Mouse (Mus musculus): Measurements from ENCODE around the gene Opcml.

The Opcml gene

DNA sequence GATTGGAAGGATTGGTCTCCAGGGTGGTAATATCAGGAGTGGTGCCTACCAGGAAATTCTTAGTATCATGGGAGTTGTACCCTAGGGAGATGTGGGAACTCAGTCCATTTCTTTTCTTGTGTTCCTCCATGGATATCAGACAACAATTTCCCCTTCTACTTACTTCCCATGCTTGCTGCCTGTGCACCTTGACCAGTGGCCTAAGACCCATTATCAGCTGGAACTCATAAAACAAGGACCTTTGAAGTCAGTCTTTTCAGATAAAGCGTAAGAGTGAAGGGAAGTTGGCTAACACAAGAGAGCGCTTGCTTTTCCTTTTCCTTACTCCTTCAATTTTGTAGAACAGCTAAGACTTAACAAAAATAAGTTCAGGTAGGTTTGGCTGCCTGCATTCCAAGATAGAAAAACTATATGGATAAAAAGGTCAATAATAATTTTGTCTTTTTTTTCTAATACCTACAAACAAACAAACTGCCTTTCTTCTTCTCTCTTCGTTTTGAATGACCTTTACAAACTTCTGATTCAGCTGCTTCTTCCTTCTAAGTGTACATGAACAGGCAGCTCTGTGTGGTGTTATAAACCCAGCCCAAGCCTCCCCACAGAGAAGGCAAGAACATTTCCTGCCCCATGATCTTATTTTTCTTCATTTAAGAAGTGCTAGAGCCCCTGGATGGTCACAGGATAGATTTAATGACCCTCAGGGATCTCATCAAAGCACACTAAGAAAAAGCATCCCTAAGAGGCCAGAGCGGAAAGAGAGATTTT is 387.7 kb downstream of the Opcml start:
- no peak for DNase-seq

- no peak for DNase-seq
Observed at GRCm38 (mm10) chr9:28181916-28182315, 391.3 kb downstream of the Opcml start.

DNA sequence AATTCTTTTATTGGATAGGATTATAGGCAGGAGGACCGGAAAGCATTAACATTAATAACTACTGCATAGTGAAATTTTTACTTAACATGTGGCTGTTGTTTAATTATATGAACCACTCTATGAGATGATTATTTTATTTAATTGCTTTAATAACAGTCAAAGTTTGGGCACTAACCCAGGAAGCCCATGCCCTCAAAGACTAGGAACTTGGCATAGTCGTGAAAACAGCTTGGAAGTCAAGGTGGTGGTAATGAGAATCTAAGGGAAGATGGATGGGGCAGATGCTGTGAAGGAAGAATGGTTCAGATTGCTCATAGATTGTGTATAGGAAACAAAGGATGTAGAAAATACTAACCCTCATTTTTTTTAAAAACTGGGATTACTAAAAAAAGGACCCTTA is 399.7 kb downstream of the Opcml start:
- DNase-seq: no peak

DNA sequence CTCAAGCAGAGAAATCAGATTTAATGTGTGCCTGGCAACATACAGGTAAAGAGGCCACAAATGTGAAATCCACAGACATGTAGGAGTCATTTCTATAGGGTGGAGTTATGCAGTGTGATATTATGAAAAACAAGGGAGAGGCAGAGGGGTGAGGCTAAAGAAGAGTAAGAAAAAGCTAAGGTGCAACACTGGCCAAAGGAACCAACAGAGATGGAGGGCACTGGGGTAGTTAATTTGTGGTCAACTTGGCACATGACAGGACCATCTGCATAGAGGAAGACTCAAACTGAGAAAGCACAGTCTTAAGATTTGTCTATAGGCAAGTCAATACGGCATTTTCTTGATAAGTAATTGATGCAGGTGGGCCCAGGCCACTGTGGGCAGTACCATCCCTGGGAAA is 400.2 kb downstream of the Opcml start:
- DNase-seq: no peak

- DNase-seq: no peak
Observed at GRCm38 (mm10) chr9:28196550-28196949, 406.0 kb downstream of the Opcml start.

DNA sequence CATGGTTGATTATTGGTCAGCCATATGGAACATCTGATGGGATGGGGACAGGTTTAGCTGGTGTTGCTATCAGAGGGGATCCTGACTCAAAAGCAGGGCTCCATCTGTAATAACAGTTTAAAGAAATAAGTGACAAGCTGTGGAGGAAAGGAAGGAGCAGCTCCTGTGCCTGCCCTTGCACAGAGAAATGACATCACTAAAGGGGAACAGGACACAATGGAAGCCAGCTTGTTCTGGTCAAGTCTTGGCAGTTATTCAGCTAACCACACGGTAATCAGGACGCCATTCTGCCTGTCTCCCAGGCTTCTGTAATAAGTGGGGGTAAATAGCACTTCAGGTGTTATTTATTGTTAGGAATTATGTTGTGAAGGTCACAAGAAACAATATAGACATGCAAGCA is 406.5 kb downstream of the Opcml start:
- DNase-seq: no peak

DNA sequence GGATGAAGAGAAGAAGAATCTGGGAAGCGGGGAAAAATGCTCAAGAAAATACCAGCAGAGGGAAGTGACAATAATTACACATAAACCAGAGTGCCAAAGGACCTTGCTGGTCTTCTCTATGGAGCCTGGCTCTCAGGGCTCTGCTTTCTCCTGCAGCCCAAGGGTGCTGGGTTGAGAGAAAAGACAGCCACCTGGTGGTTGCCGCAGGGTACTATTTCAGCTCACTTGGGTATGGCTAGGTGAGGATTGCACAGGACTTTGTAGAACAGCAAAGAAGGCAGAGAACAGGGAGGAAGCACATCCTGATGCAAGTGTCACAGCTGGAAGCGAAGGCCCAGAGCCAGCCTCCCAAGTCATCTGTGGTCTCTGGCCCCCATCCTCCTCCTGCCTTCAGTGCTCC is 407.1 kb downstream of the Opcml start:
- peak; percentile 3 to 7 for DNase-seq

DNA sequence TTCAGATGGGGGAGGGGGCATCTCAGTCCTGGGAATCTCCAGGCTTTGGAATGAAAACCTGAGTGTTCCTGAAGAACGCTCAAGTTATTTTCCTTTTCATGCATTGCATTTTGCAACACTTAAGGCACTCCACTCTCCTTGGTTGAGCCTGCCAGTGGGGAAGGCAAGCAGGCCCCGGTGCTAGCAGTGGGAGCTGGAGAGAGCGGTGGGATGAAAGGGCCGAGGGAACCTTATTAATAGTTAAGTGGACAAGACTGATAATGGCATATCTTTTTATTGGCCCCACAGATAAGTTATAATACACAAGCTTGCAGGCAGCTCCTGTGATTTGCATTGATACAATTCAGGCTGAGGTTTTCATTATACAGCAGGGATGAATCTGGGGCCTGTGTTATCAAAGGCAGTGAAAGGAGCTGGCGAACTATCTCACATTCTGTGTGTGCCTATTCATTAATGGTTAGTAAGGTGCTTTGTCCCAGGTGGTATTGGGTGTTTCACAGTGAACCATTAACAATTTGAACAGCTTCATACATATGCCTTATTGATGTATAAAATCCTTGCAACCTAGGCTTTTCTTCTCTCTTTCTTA is 407.6 kb downstream of the Opcml start:
- DNase-seq: no peak

- no peak for DNase-seq
Observed at GRCm38 (mm10) chr9:28207441-28207840, 416.9 kb downstream of the Opcml start.

GRCm38 (mm10) chr9:28208696-28209095 is 418.1 kb downstream of the Opcml start:
- DNase-seq: no peak

DNA sequence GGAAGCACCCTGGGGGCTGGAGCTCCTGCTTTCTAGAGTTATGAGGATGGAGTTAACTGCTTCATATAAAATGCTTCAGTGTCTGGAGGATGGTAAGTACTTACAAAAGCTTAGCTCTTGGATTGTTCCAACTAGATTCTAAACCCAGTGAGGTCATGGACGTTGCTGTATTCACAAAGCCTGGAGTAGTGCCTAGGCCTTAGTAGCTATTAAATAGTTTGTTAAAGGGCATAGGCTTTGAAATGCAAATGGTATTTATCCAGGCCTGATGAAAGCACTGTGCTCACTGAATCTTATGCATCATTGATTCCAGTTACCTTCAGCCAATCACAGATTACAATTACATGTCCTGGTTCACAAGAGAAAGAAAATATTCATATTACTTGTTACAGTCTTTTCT is 421.3 kb downstream of the Opcml start:
- DNase-seq: no peak

GRCm38 (mm10) chr9:28213893-28214292 is 423.3 kb downstream of the Opcml start:
- DNase-seq: no peak

DNA sequence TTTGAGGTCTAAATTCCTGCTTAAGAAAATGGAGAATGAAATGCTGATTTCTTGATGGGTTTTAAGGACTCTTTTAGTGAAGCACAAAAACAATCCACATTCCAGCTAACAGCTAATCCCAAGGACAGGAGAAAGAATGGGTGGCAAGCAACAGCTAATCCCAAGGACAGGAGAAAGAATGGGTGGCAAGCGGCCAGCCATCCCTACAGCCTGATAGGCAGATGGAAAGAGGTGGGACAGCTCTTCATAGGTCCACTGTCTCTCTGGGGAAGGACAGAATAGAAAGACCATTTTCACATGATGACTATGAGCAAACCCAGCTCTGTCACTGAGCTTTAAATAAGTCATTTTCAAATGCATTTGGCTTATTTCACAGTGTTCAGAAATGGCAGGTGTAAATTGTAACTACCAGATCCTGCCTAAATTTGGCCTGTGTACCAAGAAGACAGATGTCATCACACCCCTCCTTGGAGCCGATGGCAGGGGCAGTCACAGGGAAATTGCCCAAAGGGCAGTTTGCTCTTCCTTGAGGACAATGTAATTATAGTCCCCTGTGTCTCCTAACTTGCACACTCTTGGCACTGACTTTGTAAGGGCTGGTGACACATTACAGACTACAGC is 427.6 kb downstream of the Opcml start:
- no peak for DNase-seq

DNA sequence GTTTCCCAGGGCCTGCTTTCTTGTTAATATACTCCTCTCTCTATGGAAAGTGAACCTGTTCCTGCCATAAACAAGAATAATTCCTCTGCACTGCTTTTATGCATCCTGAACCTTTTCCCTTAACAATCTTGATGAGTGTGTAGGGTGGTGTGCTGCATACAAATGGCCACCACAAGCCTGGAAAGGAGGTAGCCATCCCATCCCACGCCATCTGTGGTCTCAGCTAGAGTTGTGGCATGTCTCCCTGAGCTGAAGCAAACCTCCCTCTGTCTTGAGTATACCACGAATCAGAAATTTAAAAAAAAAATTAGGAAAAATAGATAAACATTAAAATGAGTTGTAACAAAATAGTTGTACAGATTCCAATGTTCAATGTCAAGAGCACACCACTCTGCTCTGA is 432.2 kb downstream of the Opcml start:
- DNase-seq: no peak

DNA sequence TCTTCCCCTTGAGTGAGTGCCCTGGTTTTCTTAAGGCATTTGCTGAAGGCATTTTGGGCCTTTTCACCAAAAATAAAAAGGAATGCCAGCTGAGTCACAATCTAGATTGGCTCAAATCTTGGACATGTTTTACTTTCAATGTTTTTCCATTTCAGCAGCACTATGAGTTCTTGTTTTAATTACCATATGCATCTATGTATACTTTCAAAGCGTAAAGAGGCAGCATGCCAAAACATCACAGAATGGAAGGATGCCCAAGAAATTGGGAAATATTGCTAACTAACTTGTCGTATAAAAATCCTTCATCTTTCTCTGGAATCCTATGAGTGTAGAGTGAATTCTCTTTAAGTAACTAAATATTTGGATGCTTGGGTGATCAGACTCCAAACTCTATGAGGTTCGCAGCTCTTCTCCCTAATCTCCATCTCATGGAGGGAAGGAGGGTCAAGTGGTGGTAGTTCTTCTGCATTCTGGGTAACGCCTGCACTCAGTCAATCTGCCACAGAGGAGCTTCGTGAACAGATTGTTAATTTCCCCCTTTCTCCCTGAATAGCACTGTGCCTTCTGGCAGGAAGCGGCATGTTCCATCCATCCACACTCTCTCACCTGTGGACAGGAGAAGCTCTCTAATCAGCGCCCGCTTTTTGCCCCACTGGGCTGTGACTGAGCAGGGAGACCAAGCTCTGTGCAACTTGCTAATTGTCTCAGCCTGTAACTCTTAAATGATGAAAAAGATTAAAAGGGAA is 435.4 kb downstream of the Opcml start:
- DNase-seq: no peak

DNA sequence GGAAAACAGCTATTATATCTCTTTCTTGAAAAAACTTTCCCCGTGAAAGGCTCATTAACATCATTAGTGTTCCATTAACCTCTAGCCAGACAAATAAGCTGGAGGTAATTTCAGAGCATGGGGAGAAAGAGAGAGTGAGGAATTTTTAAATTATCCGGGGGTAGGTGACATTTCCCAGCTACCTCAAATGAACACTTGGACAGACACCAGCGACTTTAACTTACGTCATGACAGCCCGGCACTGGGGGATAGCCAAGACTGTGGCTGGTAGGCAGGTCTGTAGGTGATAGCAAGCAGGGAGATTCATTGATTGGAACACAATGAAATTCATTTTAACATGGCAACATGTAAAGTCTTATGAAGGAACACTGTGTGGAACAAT is 436.0 kb downstream of the Opcml start:
- no peak for DNase-seq

DNA sequence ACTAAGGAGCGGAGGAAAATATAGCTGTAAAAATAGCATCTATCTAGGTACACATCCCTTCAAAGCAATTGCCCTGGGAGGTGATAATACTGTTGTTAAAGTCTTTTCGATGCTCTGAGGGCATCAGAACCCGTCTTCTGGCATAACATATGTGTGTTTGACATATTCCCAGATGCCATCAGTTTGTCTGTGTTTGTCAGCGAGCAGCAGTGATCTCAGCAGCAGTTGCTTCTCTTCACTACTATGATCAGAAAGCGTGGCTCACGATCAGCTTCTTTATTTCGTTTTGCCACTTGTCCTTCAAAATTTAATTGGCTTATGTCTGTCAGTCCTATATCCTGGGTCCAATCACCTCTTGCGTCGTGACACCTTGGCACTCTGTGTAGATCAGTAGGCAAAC is 447.9 kb downstream of the Opcml start:
- no peak for DNase-seq

GRCm38 (mm10) chr9:28247742-28248503 is 457.3 kb downstream of the Opcml start:
- no peak for DNase-seq

DNA sequence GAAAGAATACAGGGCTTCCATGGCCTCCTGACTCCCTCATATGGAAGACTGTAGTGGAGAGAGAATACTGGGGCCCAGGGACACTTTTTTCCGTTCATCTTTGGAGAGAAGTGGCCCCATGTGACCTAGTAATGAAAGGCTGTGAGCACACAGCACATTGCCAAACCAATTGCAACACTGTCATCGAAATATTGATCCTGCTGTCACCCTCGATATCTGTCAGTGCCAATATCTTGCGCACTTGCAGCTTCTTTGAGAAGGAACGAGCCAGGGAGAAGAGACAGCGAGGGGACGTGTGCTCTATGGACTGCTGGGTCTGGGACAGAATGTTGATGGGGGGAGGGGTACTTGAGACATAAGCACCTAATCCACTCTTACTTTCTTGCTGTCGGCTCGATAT is 460.8 kb downstream of the Opcml start:
- no peak for DNase-seq

- DNase-seq: no peak
Observed at GRCm38 (mm10) chr9:28255128-28255904, 464.7 kb downstream of the Opcml start.

GRCm38 (mm10) chr9:28255905-28256268 is 465.3 kb downstream of the Opcml start:
- DNase-seq: no peak
